Mouse (Mus musculus): ENCODE measurements around the gene Cul9. TPM values are rescaled to one million over a fixed set of nuclear protein-coding genes. Genes with fewer than 3 reads are reported as not detected.
A peak's percentile ranks its signal among the peaks of the same experiment; 100 is the strongest.
"Not testable (repeated sequence)": the region's sequence is repeated elsewhere in the genome, so short reads cannot be mapped to it uniquely, and the experiment has no call there.

Cul9 gene
- polyA plus RNA-seq, 1 experiment from 2014 or later: 19.7 TPM

DNA sequence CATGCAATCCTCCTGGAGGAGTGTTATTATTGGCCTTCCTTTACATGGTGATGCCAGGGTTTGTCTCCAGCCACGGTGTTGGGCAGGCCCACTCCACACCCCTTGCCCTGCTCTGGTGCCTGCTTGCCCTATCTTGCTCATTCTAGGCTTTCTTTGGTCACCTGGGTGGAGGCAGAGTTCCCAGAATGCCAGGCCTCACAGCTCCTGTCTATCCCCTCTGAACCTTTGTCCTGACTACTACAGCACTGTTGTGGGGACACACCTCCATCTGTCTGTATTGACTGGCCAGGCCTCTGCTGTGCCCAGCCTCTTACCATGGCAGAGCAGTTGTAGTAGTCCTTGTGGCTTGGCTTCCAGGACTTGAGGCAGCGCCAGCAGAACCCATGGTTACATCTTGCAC, 43.4 kb downstream of the Cul9 start:
- WGBS: 82% methylated on average over 2 of the region's 2 CpGs
- no peak overlapping the region for H3K27ac ChIP-seq (ENCODE audit: low read depth, low read length)
- H3K4me1 ChIP-seq (ENCODE audit: control insufficient read depth, insufficient read depth, low read depth, low read length): no peaks in the 10 kb centered on the region
- H3K4me3 ChIP-seq (ENCODE audit: low read length): no peak overlapping the region
- H3K9me3 ChIP-seq (ENCODE audit: control insufficient read depth, low read length): no peaks in the 10 kb centered on the region
- no peak for ATAC-seq
- no peak overlapping the region for H3K9ac ChIP-seq (ENCODE audit: low read depth, low read length)
- H3K4me2 ChIP-seq (ENCODE audit: low read length): no peak overlapping the region
- peaks cover 16% of the 10 kb centered on the region for H3K36me3 ChIP-seq (ENCODE audit: control insufficient read depth, insufficient read depth, low read length)
- H3K27me3 ChIP-seq (replicated peaks; ENCODE audit: control insufficient read depth, insufficient read depth, low read length): no peaks in the 10 kb centered on the region

DNA sequence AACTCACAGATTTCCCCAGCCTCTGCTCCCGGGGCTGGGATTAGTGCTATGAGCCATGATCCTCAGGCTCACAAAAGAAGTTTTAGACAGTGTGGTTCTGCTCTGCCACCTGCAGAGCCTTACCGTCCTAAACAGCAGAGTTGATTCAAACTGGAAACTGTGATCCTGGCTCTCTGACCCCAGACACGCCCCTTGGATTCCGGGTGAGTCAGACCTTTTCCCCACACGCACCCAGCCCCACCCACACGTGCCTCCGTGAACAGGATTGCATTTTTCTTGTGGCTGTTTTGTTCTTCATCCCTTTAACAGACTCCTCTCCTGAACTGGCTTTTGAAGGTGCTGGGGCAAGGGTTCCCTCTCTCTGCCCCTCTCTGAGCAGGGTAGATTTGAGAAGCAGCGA, 48.2 kb downstream of the Cul9 start:
- no peak overlapping the region for H3K27ac ChIP-seq (ENCODE audit: low read depth, low read length)
- no peaks in the 10 kb centered on the region for H3K9me3 ChIP-seq (ENCODE audit: control insufficient read depth, low read length)
- 66% methylated on average over 8 of the region's 8 CpGs for WGBS
- no peak for ATAC-seq
- H3K9ac ChIP-seq (ENCODE audit: low read depth, low read length): no peak overlapping the region
- H3K4me2 ChIP-seq (ENCODE audit: low read length): no peak overlapping the region
- peaks cover 8% of the 10 kb centered on the region; the same call in 1 of the 2 replicates for H3K36me3 ChIP-seq (ENCODE audit: control insufficient read depth, insufficient read depth, low read length)
- peaks cover 4% of the 10 kb centered on the region; the same call in 1 of the 2 replicates for H3K4me1 ChIP-seq (ENCODE audit: control insufficient read depth, insufficient read depth, low read depth, low read length)
- H3K27me3 ChIP-seq (replicated peaks; ENCODE audit: control insufficient read depth, insufficient read depth, low read length): no peaks in the 10 kb centered on the region
- no peak overlapping the region for H3K4me3 ChIP-seq (ENCODE audit: low read length)

DNA sequence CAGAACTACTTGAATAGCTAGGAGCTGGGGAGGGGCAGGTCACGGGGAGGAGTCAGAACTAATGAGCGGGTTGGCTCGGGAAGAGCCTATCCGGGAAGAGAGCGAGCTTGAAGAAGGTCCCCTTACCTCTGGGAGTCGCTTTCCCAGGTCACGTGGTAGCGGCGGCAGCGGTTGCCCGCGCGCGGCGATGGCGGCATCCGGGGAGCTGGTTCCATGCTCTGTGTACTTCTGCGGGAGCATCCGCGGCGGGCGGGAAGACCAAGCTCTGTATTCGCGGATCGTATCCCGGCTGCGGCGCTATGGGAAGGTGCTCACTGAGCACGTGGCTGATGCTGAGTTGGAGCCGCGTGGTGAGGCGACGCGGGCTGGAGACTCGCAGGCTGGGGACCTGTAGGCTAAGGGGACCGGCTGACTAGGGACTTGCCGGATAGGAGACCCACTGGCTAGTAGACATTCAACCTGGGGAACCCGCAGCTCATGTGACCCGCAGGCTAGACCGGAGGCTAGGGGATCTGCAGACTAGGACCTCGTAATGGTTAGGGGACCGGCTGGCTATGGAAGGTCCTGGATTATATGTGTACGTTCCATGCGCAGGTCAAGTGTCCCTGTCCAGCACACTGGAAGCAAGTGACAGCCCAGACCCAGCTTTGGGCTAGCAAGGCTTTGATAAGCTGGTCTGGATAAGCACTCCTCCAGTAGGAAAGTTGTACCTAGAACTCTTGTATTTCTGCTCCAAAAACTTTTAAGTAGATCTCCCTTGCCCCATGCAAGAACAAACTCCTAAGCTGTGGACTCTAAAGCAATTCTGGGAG, 49.4 kb downstream of the Cul9 start, which contains the start of gene Dnph1:
Gene Dnph1 (plus strand): TSS at position 89 of the 812 bp plus-strand sequence.
- Histone ChIP-seq H3K27ac (ENCODE audit: low read depth, low read length) (no peak within 1 kb of the TSS), H3K9ac (ENCODE audit: low read depth, low read length) (peak within 1 kb of the TSS; percentile 76), H3K36me3 (ENCODE audit: control insufficient read depth, insufficient read depth, low read length) (0 out of 2 replicates have a peak, but pooled peaks cover 5% of the 10 kb centered on the region), H3K4me1 (ENCODE audit: control insufficient read depth, insufficient read depth, low read depth, low read length) (peaks cover 4% of the 10 kb centered on the region; the same call in 1 of the 2 replicates), H3K27me3 (replicated peaks; ENCODE audit: control insufficient read depth, insufficient read depth, low read length) (no peaks in the 10 kb centered on the region), H3K4me3 (ENCODE audit: low read length) (peak within 1 kb of the TSS; percentile 66), H3K9me3 (ENCODE audit: control insufficient read depth, low read length) (no peaks in the 10 kb centered on the region), H3K4me2 (ENCODE audit: low read length) (peak within 1 kb of the TSS; percentile 96)
- under 1% methylated on average over 40 of the region's 44 CpGs for WGBS
- peak; percentile 97 for ATAC-seq

DNA sequence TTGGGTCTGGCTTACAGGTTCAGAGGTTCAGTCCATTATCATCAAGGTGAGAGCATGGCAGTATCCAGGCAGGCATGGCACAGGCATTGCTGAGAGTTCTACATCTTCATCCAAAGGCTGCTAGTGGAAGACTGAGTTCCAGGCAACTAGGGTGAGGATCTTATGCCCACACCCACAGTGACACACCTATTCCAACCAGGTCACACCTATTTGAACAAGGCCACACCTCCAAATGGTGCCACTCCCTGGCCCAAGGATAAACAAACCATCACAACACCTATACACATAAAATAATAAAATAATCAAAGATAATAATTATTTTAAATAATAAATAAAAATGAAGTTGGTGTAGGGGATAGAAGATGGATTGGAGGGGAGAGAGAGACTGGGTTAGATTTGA, 50.1 kb downstream of the Cul9 start:
- not testable (repeated sequence) for H3K27me3 ChIP-seq (replicated peaks; ENCODE audit: control insufficient read depth, insufficient read depth, low read length); ATAC-seq; H3K4me1 ChIP-seq (ENCODE audit: control insufficient read depth, insufficient read depth, low read depth, low read length); H3K36me3 ChIP-seq (ENCODE audit: control insufficient read depth, insufficient read depth, low read length); H3K4me2 ChIP-seq (ENCODE audit: low read length); H3K27ac ChIP-seq (ENCODE audit: low read depth, low read length); H3K9me3 ChIP-seq (ENCODE audit: control insufficient read depth, low read length); H3K9ac ChIP-seq (ENCODE audit: low read depth, low read length); H3K4me3 ChIP-seq (ENCODE audit: low read length)

DNA sequence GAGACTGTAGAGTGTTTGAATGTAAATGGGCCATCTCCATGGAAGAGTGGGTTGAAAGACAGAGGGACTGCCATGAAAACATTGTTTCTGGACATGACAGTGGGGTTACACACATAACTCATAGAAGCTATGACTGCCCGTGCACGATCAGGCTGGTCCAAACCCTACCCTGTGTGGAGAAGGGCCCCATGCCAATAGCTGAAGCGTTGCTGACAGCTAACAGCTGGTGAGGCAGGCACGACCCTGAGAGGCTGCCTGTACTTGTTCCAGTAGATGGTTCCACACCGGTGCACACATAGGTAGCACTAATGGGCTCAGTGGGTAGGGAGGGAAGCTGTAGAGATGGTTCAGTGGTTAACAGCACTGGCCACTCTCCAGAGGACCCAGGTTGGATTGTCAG, 50.7 kb downstream of the Cul9 start:
- peak; percentile 35; the same call in 1 of the 2 replicates for ATAC-seq
- Histone ChIP-seq H3K9me3 (ENCODE audit: control insufficient read depth, low read length) (no peaks in the 10 kb centered on the region), H3K27ac (ENCODE audit: low read depth, low read length) (no peak overlapping the region), H3K4me3 (ENCODE audit: low read length) (no peak overlapping the region), H3K36me3 (ENCODE audit: control insufficient read depth, insufficient read depth, low read length) (0 out of 2 replicates have a peak, but pooled peaks cover 5% of the 10 kb centered on the region), H3K4me2 (ENCODE audit: low read length) (no peak overlapping the region), H3K9ac (ENCODE audit: low read depth, low read length) (no peak overlapping the region), H3K27me3 (replicated peaks; ENCODE audit: control insufficient read depth, insufficient read depth, low read length) (no peaks in the 10 kb centered on the region), H3K4me1 (ENCODE audit: control insufficient read depth, insufficient read depth, low read depth, low read length) (peaks cover 4% of the 10 kb centered on the region; the same call in 1 of the 2 replicates)
- WGBS: 80% methylated on average over 5 of the region's 5 CpGs

DNA sequence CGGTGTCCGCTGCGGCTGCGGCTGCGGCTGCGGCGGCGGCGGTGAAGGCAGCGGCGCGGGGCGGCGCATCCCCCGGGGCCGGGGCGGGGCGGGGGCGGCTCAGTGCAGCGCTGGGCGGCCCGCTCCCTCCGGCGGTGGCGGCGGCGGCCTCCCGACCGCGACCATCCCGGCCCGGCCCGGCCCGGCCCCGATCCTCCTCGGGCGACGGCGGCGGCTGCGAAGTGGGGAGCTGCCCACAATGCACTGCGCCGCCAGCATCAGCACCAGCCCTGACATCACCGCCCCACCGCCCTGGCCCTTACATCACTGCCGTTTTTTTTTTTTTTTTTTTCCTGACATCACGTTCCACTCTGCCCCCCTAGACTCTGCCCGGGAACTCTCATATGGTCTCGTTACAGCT, 58.8 kb downstream of the Cul9 start, which contains the start of gene Ttbk1:
Gene Ttbk1 (minus strand): TSS at position 245 of the 400 bp plus-strand sequence.
- ATAC-seq: peak; percentile 71
- 2% methylated on average over 15 of the region's 49 CpGs for WGBS
- Histone ChIP-seq H3K36me3 (ENCODE audit: control insufficient read depth, insufficient read depth, low read length) (no peaks in the 10 kb centered on the region), H3K4me1 (ENCODE audit: control insufficient read depth, insufficient read depth, low read depth, low read length) (peaks cover 40% of the 10 kb centered on the region), H3K9me3 (ENCODE audit: control insufficient read depth, low read length) (no peaks in the 10 kb centered on the region), H3K27me3 (replicated peaks; ENCODE audit: control insufficient read depth, insufficient read depth, low read length) (no peaks in the 10 kb centered on the region), H3K4me3 (ENCODE audit: low read length) (peak within 1 kb of the TSS; percentile 80), H3K27ac (ENCODE audit: low read depth, low read length) (peak within 1 kb of the TSS; percentile 77), H3K4me2 (ENCODE audit: low read length) (peak within 1 kb of the TSS; percentile 82), H3K9ac (ENCODE audit: low read depth, low read length) (peak within 1 kb of the TSS; percentile 94)

DNA sequence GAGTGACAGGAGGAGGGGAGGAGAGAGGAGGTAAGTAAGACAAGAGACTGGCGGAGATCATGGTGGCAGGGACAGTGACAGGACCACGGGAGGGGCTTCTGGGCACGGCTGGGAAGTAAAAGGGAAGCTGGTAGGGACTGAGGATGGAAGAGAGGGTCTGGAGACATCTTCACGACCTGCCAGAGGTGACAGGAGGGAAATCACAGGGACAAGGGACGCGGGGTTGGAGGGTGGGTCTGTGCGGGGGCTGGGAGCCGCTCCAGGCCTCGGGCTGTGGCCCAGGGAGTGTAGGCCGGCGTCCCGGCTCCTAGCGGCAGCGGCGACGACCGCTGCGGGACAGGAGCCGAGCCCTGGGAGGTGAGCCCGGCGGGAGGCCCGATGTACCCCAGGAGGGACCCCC, 59.2 kb downstream of the Cul9 start:
- Histone ChIP-seq H3K36me3 (ENCODE audit: control insufficient read depth, insufficient read depth, low read length) (no peaks in the 10 kb centered on the region), H3K4me1 (ENCODE audit: control insufficient read depth, insufficient read depth, low read depth, low read length) (peaks cover 40% of the 10 kb centered on the region), H3K9me3 (ENCODE audit: control insufficient read depth, low read length) (no peaks in the 10 kb centered on the region), H3K27me3 (replicated peaks; ENCODE audit: control insufficient read depth, insufficient read depth, low read length) (no peaks in the 10 kb centered on the region), H3K4me3 (ENCODE audit: low read length) (peak overlapping the region; percentile 80), H3K9ac (ENCODE audit: low read depth, low read length) (peak overlapping the region; percentile 94), H3K27ac (ENCODE audit: low read depth, low read length) (peak overlapping the region; percentile 77), H3K4me2 (ENCODE audit: low read length) (peak overlapping the region; percentile 82)
- ATAC-seq: peak; percentile 31; the same call in 1 of the 2 replicates
- WGBS: 2% methylated on average over 21 of the region's 22 CpGs

DNA sequence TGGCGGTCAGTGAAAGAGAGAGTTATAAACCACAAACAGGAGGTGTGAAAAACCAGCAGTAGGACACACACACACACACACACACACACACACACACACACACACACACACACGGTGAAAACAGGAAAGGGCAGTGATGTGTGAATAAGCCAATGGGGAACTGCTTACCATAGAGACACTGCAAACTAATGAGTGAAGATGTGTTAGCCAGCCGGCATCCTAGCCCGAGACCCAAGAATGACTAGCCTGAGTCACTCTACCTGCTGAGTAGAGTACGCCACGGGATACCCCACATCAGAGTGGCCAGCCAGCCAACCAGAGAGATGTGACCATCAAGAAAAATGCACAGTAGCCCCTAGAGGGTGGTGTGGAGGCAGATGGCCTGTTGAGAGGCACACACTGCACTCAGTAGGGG, 61.7 kb downstream of the Cul9 start:
- no peak for ATAC-seq
- no peaks in the 10 kb centered on the region for H3K27me3 ChIP-seq (replicated peaks; ENCODE audit: control insufficient read depth, insufficient read depth, low read length)
- H3K36me3 ChIP-seq (ENCODE audit: control insufficient read depth, insufficient read depth, low read length): peaks cover 7% of the 10 kb centered on the region
- peak overlapping the region; percentile 53 for H3K9ac ChIP-seq (ENCODE audit: low read depth, low read length)
- peaks cover 40% of the 10 kb centered on the region for H3K4me1 ChIP-seq (ENCODE audit: control insufficient read depth, insufficient read depth, low read depth, low read length)
- H3K4me3 ChIP-seq (ENCODE audit: low read length): peak overlapping the region; percentile 45
- no peak overlapping the region; the same call in 1 of the 2 replicates for H3K27ac ChIP-seq (ENCODE audit: low read depth, low read length)
- H3K4me2 ChIP-seq (ENCODE audit: low read length): peak overlapping the region; percentile 60
- H3K9me3 ChIP-seq (ENCODE audit: control insufficient read depth, low read length): no peaks in the 10 kb centered on the region
- WGBS: 11% methylated on average over 6 of the region's 6 CpGs

DNA sequence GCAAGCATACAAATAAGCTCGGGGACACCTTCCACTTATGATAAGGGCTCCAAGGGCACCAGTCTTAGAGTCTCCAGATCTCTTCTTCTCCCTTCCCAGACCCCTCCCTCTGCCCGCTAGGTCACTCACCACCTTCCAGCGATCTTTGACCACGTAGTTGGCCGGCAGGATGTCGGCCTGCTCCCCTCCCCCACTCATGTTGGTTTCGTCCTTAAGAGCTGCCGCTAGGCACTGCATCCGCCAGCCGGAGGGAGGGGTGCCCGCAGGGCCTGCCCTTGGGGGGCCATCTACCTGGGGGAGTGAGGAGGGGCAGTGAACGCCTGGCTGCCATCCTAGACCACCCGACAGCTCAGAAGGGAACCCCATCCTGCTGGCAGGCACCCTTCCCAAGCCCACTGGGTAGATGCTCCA, 62.2 kb downstream of the Cul9 start:
- 3% methylated on average over 13 of the region's 13 CpGs for WGBS
- Histone ChIP-seq H3K9me3 (ENCODE audit: control insufficient read depth, low read length) (no peaks in the 10 kb centered on the region), H3K9ac (ENCODE audit: low read depth, low read length) (peak overlapping the region; percentile 53), H3K27ac (ENCODE audit: low read depth, low read length) (peak overlapping the region; percentile 35; the same call in 1 of the 2 replicates), H3K4me1 (ENCODE audit: control insufficient read depth, insufficient read depth, low read depth, low read length) (peaks cover 40% of the 10 kb centered on the region), H3K27me3 (replicated peaks; ENCODE audit: control insufficient read depth, insufficient read depth, low read length) (no peaks in the 10 kb centered on the region), H3K36me3 (ENCODE audit: control insufficient read depth, insufficient read depth, low read length) (peaks cover 9% of the 10 kb centered on the region), H3K4me3 (ENCODE audit: low read length) (peak overlapping the region; percentile 45), H3K4me2 (ENCODE audit: low read length) (peak overlapping the region; percentile 60)
- no peak for ATAC-seq
